Mouse (Mus musculus): Measurements from ENCODE around the gene Bcl2l12.

DNA sequence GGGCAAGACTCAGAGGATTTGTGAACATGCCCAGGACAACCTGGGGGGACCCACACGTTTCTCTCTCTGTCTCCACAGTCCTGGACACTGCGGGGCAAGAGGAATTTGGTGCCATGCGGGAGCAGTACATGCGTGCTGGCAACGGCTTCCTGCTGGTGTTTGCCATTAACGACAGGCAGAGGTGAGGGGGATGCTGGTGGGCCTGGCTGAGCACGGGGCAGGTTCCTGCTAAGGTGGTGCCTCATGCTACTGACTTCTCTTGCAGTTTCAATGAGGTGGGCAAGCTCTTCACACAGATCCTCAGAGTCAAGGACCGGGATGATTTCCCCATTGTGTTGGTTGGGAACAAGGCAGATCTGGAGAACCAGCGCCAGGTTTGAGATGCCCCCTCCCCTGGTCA is 21.7 kb upstream of the Bcl2l12 start:
- TF ChIP-seq UBTF (IDR thresholded peaks at IDR 0.05; ENCODE audit: borderline replicate concordance, insufficient read depth, low read depth, low read length), result no peak
- no peak for TF ChIP-seq POLR2A (IDR thresholded peaks at IDR 0.05; ENCODE audit: control insufficient read depth in 1 of 2, insufficient read depth in 1 of 2, low read depth in 1 of 2, low read length in 2 of 2, poor library complexity in 1 of 2)
- TF ChIP-seq GATA1 (IDR thresholded peaks at IDR 0.05; ENCODE audit: low read depth, low read length), result no peak
- no peak for TF ChIP-seq MEF2A (IDR thresholded peaks at IDR 0.05; ENCODE audit: extremely low read depth, insufficient replicate concordance, low read depth, low read length, poor library complexity, severe bottlenecking)
- TF ChIP-seq ZC3H11A (IDR thresholded peaks at IDR 0.05; ENCODE audit: low read depth, low read length), result no peak
- no peak for TF ChIP-seq JUND (IDR thresholded peaks at IDR 0.05; ENCODE audit: low read depth, low read length)
- TF ChIP-seq SIN3A (IDR thresholded peaks at IDR 0.05; ENCODE audit: low read length), result no peak
- no peak for TF ChIP-seq E2F4 (IDR thresholded peaks at IDR 0.05; ENCODE audit: borderline replicate concordance, low read depth, low read length)
- no peak for TF ChIP-seq CTCF (IDR thresholded peaks at IDR 0.05 in 2 of 3, conservative IDR thresholded peaks at IDR 0.05 in 1 of 3; ENCODE audit: control insufficient read depth in 1 of 3, insufficient read depth in 1 of 3, low read depth in 2 of 3, low read length in 3 of 3, poor library complexity in 1 of 3, severe bottlenecking in 1 of 3)
- no peak for TF ChIP-seq BHLHE40 (IDR thresholded peaks at IDR 0.05; ENCODE audit: borderline replicate concordance, low read depth, low read length)
- TF ChIP-seq USF2 (IDR thresholded peaks at IDR 0.05; ENCODE audit: borderline replicate concordance in 1 of 2, insufficient read depth in 1 of 2, low read depth in 1 of 2, low read length in 2 of 2), result no peak
- no peak for TF ChIP-seq NELFE (IDR thresholded peaks at IDR 0.05; ENCODE audit: low read depth, low read length)
- no peak for TF ChIP-seq USF1 (IDR thresholded peaks at IDR 0.05; ENCODE audit: low read depth, low read length)
